38 mouse cellular contexts compared by ENCODE assay signal in genomic region chr4:103263378-103263777, GRCm38 (mm10). TPM values are rescaled to one million over a fixed set of nuclear protein-coding genes. Genes with fewer than 3 reads are reported as not detected.
DNase-seq lines count a peak whose midpoint lies in the region; ATAC-seq and TF ChIP-seq lines count a peak whose summit lies in the region.
"Had no signal": no experiment of that assay in that cellular context is flagged by ENCODE, and none has a peak within 500 bp of the region (broad histone marks: within the 10 kb centered on the region; RNA-seq: fewer than 3 reads in every experiment).

No protein-coding gene starts in this region.

- ATAC-seq in hindbrain, postnatal 0 days: no peak
- ATAC-seq in hindbrain, embryonic 12.5 days (ENCODE audit: low FRiP score): no peak
- ATAC-seq in midbrain, embryonic 16.5 days: no peak
- ATAC-seq in intestine, embryonic 15.5 days: peak; percentile 53; the same call in 1 of the 2 replicates
- ATAC-seq: CD4-positive, CD25-positive, alpha-beta regulatory T cell, adult 4 months had no signal

- H3K9ac ChIP-seq in hindbrain, postnatal 0 days (replicated peaks; ENCODE audit: low read length): no peak overlapping the region
- no peak overlapping the region for H3K9ac ChIP-seq in hindbrain, embryonic 12.5 days
- H3K9ac ChIP-seq in midbrain, embryonic 16.5 days (ENCODE audit: low read depth, low read length): no peak overlapping the region
- no peak overlapping the region for H3K9ac ChIP-seq in intestine, embryonic 15.5 days
- H3K9ac ChIP-seq: forebrain, embryonic 12.5 days; hindbrain, embryonic 15.5 days; limb, embryonic 12.5 days; liver, embryonic 15.5 days; neural tube, embryonic 15.5 days had no signal

- TF ChIP-seq POLR2A in small intestine, adult 2 months (IDR thresholded peaks at IDR 0.05; ENCODE audit: low read depth, low read length): no peak

- no peaks in the 10 kb centered on the region for H3K9me3 ChIP-seq in hindbrain, postnatal 0 days (ENCODE audit: low read length)
- no peaks in the 10 kb centered on the region for H3K9me3 ChIP-seq in hindbrain, embryonic 12.5 days (replicated peaks)
- no peaks in the 10 kb centered on the region for H3K9me3 ChIP-seq in midbrain, embryonic 10.5 days (replicated peaks)
- no peaks in the 10 kb centered on the region for H3K9me3 ChIP-seq in midbrain, embryonic 16.5 days (replicated peaks; ENCODE audit: control insufficient read depth, low read length, poor library complexity, severe bottlenecking)
- H3K9me3 ChIP-seq in intestine, embryonic 15.5 days: no peaks in the 10 kb centered on the region
- H3K9me3 ChIP-seq: forebrain, embryonic 12.5 days; hindbrain, embryonic 15.5 days; limb, embryonic 12.5 days; liver, embryonic 15.5 days; neural tube, embryonic 15.5 days had no signal

- H3K4me3 ChIP-seq in hindbrain, postnatal 0 days (ENCODE audit: low read length): no peak overlapping the region
- H3K4me3 ChIP-seq in hindbrain, embryonic 12.5 days: no peak overlapping the region
- H3K4me3 ChIP-seq in midbrain, embryonic 10.5 days: no peak overlapping the region
- H3K4me3 ChIP-seq in midbrain, embryonic 16.5 days (ENCODE audit: low read depth, low read length): no peak overlapping the region
- no peak overlapping the region for H3K4me3 ChIP-seq in intestine, embryonic 15.5 days (replicated peaks)
- no peak overlapping the region for H3K4me3 ChIP-seq in small intestine, adult 2 months (ENCODE audit: low read depth, low read length)
- H3K4me3 ChIP-seq: erythroblast, embryonic 14.5 days; forebrain, embryonic 12.5 days; hindbrain, embryonic 15.5 days; layer of hippocampus, adult 2 months; left cerebral cortex, adult 2 months; limb, embryonic 12.5 days; liver, embryonic 15.5 days; neural tube, embryonic 15.5 days had no signal

- H3K4me1 ChIP-seq in hindbrain, postnatal 0 days (ENCODE audit: insufficient read depth, low read length): 0 out of 2 replicates have a peak, but pooled peaks cover 2% of the 10 kb centered on the region
- peaks cover 8% of the 10 kb centered on the region; the same call in 1 of the 2 replicates for H3K4me1 ChIP-seq in hindbrain, embryonic 12.5 days
- H3K4me1 ChIP-seq in midbrain, embryonic 10.5 days: peaks cover 10% of the 10 kb centered on the region
- peaks cover 3% of the 10 kb centered on the region; the same call in 1 of the 2 replicates for H3K4me1 ChIP-seq in midbrain, embryonic 16.5 days (ENCODE audit: control insufficient read depth, insufficient read depth, low read length)
- no peaks in the 10 kb centered on the region for H3K4me1 ChIP-seq in intestine, embryonic 15.5 days (replicated peaks)
- peaks cover 2% of the 10 kb centered on the region; the same call in 1 of the 2 replicates for H3K4me1 ChIP-seq in small intestine, adult 2 months (ENCODE audit: control insufficient read depth, insufficient read depth, insufficient read length, low read length)
- H3K4me1 ChIP-seq: limb, embryonic 12.5 days had no signal

- peak; percentile 5 for DNase-seq in hindbrain, postnatal 0 days (ENCODE audit: low spot score)
- DNase-seq in midbrain, embryonic 10.5 days (ENCODE audit: low spot score): no peak
- DNase-seq in MN1 (ENCODE audit: low spot score): no peak
- no peak for DNase-seq in urinary bladder, adult 18-20 months (ENCODE audit: low spot score in 2 of 2)
- DNase-seq: adrenal gland, postnatal 25 days; cerebellum, adult 11-12 months; cerebellum, adult 9-11 months; gastrocnemius, postnatal 36 days; heart, adult 18-20 months; heart, postnatal 36 days; kidney, adult 18-20 months; kidney, postnatal 36 days; lung, postnatal 4 days; retina, postnatal 1 day; thymus, postnatal 4 days had no signal

- TF ChIP-seq CTCF in hindbrain, postnatal 0 days (IDR thresholded peaks at IDR 0.05; ENCODE audit: low read depth): no peak
- no peak for TF ChIP-seq CTCF in small intestine, adult 2 months (IDR thresholded peaks at IDR 0.05; ENCODE audit: extremely low read depth, insufficient read length, insufficient replicate concordance, low read depth, low read length)

- no peaks in the 10 kb centered on the region for H3K27me3 ChIP-seq in hindbrain, postnatal 0 days (ENCODE audit: insufficient read depth, low read length)
- no peaks in the 10 kb centered on the region for H3K27me3 ChIP-seq in hindbrain, embryonic 12.5 days
- no peaks in the 10 kb centered on the region for H3K27me3 ChIP-seq in midbrain, embryonic 10.5 days (ENCODE audit: low read depth, poor library complexity, severe bottlenecking)
- H3K27me3 ChIP-seq in midbrain, embryonic 16.5 days (ENCODE audit: control insufficient read depth, insufficient read depth, low read depth, low read length): no peaks in the 10 kb centered on the region
- no peaks in the 10 kb centered on the region for H3K27me3 ChIP-seq in intestine, embryonic 15.5 days (replicated peaks)
- no peaks in the 10 kb centered on the region for H3K27me3 ChIP-seq in small intestine, adult 2 months (ENCODE audit: control insufficient read depth, insufficient read depth, low read length)
- H3K27me3 ChIP-seq: forebrain, embryonic 12.5 days; hindbrain, embryonic 15.5 days; limb, embryonic 12.5 days; liver, embryonic 15.5 days; neural tube, embryonic 15.5 days had no signal

- WGBS in hindbrain, postnatal 0 days: 50% methylated on average over 5 of the region's 5 CpGs
- 52% methylated on average over 5 of the region's 5 CpGs for WGBS in hindbrain, embryonic 12.5 days
- WGBS in midbrain, embryonic 10.5 days: 75% methylated on average over 5 of the region's 5 CpGs
- WGBS in midbrain, embryonic 16.5 days: 56% methylated on average over 5 of the region's 5 CpGs
- 19% methylated on average over 5 of the region's 5 CpGs for WGBS in intestine, embryonic 15.5 days
- 43% methylated on average over 5 of the region's 5 CpGs for WGBS in small intestine, adult 2 months

- H3K36me3 ChIP-seq in hindbrain, postnatal 0 days (ENCODE audit: insufficient read depth, low read length): no peaks in the 10 kb centered on the region
- no peaks in the 10 kb centered on the region for H3K36me3 ChIP-seq in hindbrain, embryonic 12.5 days
- no peaks in the 10 kb centered on the region for H3K36me3 ChIP-seq in midbrain, embryonic 10.5 days
- H3K36me3 ChIP-seq in midbrain, embryonic 16.5 days (ENCODE audit: control insufficient read depth, insufficient read depth, low read length): no peaks in the 10 kb centered on the region
- H3K36me3 ChIP-seq in intestine, embryonic 15.5 days: no peaks in the 10 kb centered on the region
- H3K36me3 ChIP-seq in small intestine, adult 2 months (ENCODE audit: control insufficient read depth, insufficient read depth, low read length): no peaks in the 10 kb centered on the region
- H3K36me3 ChIP-seq: forebrain, embryonic 12.5 days; hindbrain, embryonic 15.5 days; limb, embryonic 12.5 days; liver, embryonic 15.5 days; neural tube, embryonic 15.5 days had no signal

- no peak overlapping the region for H3K27ac ChIP-seq in hindbrain, postnatal 0 days
- no peak overlapping the region for H3K27ac ChIP-seq in hindbrain, embryonic 12.5 days
- H3K27ac ChIP-seq in midbrain, embryonic 10.5 days (replicated peaks): 0 out of 2 replicates have a peak overlapping the region, but pooled peaks have one; percentile 7
- H3K27ac ChIP-seq in midbrain, embryonic 16.5 days (ENCODE audit: low read length): no peak overlapping the region
- no peak overlapping the region for H3K27ac ChIP-seq in intestine, embryonic 15.5 days
- H3K27ac ChIP-seq in small intestine, adult 2 months (ENCODE audit: insufficient read depth, low read depth, low read length): 0 out of 2 replicates have a peak overlapping the region, but pooled peaks have one; percentile 27
- H3K27ac ChIP-seq: forebrain, embryonic 12.5 days; hindbrain, embryonic 15.5 days; layer of hippocampus, adult 2 months; left cerebral cortex, adult 2 months; limb, embryonic 12.5 days; liver, embryonic 15.5 days; neural tube, embryonic 15.5 days had no signal

- H3K4me2 ChIP-seq in hindbrain, postnatal 0 days (ENCODE audit: low read depth, low read length): no peak overlapping the region
- H3K4me2 ChIP-seq in hindbrain, embryonic 12.5 days (replicated peaks): no peak overlapping the region
- no peak overlapping the region for H3K4me2 ChIP-seq in midbrain, embryonic 16.5 days (ENCODE audit: low read length)
- H3K4me2 ChIP-seq in intestine, embryonic 15.5 days (replicated peaks): no peak overlapping the region
- H3K4me2 ChIP-seq: forebrain, embryonic 12.5 days; heart, embryonic 11.5 days; hindbrain, embryonic 15.5 days; limb, embryonic 12.5 days; liver, embryonic 15.5 days; neural tube, embryonic 15.5 days had no signal

RNA-seq across cellular contexts. Expression of gene 4921539E11Rik, which starts 27.3 kb away (rescaled TPM):
- total RNA-seq in hindbrain, postnatal 0 days (2014; rRNA removed): not detected in 2 replicates
- not detected in 2 replicates for polyA plus RNA-seq in hindbrain, postnatal 0 days (2015; fragmentation: Nextera tagmentation; extraction: Ambion mirVana)
- not detected in 2 replicates for polyA plus RNA-seq in hindbrain, embryonic 12.5 days (2016; fragmentation: Nextera tagmentation; extraction: Ambion mirVana)
- not detected in 2 replicates for polyA plus RNA-seq in midbrain, embryonic 10.5 days (2016; fragmentation: Nextera tagmentation; extraction: Ambion mirVana)
- polyA plus RNA-seq in midbrain, embryonic 16.5 days (2015; fragmentation: Nextera tagmentation; extraction: Ambion mirVana): not detected in 2 replicates
- polyA plus RNA-seq in intestine, embryonic 15.5 days (2015; fragmentation: Nextera tagmentation; extraction: Ambion mirVana): not detected in 2 replicates
- polyA plus RNA-seq in small intestine, adult 2 months (2012; rRNA removed): not detected in 2 replicates
- total RNA-seq: adrenal gland, adult 18-20 months; adrenal gland, postnatal 25 days; gastrocnemius, postnatal 36 days; heart, adult 18-20 months; heart, postnatal 36 days; layer of hippocampus, adult 2 months; layer of hippocampus, postnatal 14 days; left cerebral cortex, adult 2 months; left cerebral cortex, postnatal 25 days; liver, adult 2 months; megakaryocyte-erythroid progenitor cell, adult 5-6 weeks had no signal
- polyA plus RNA-seq: CD4-positive, CD25-positive, alpha-beta regulatory T cell, adult 4 months; embryonic facial prominence, embryonic 14.5 days; erythroblast, embryonic 14.5 days; heart, embryonic 11.5 days; hindbrain, embryonic 15.5 days; limb, embryonic 12.5 days; liver, adult 2 months; liver, embryonic 15.5 days; lung, embryonic 16.5 days; neural tube, embryonic 15.5 days; spleen, adult 2 months; thymus, postnatal 0 days had no signal

RNA-seq across cellular contexts. Expression of gene Slc35d1, which starts 48.4 kb away (rescaled TPM):
- 4.0 and 4.9 TPM in 2 replicates for total RNA-seq in hindbrain, postnatal 0 days (2014; rRNA removed)
- polyA plus RNA-seq in hindbrain, postnatal 0 days (2015; fragmentation: Nextera tagmentation; extraction: Ambion mirVana): 5.1 and 6.1 TPM in 2 replicates
- 12.7 and 12.8 TPM in 2 replicates for polyA plus RNA-seq in hindbrain, embryonic 12.5 days (2016; fragmentation: Nextera tagmentation; extraction: Ambion mirVana)
- polyA plus RNA-seq in midbrain, embryonic 10.5 days (2016; fragmentation: Nextera tagmentation; extraction: Ambion mirVana): 8.3 and 8.8 TPM in 2 replicates
- polyA plus RNA-seq in midbrain, embryonic 16.5 days (2015; fragmentation: Nextera tagmentation; extraction: Ambion mirVana): 5.7 and 5.9 TPM in 2 replicates
- polyA plus RNA-seq in intestine, embryonic 15.5 days (2015; fragmentation: Nextera tagmentation; extraction: Ambion mirVana): 9.6 TPM in 2 replicates
- 6.3 and 10.2 TPM in 2 replicates for polyA plus RNA-seq in small intestine, adult 2 months (2012; rRNA removed)

RNA-seq across cellular contexts. Expression of gene Oma1, which starts 50.2 kb away (rescaled TPM):
- 4.1 and 5.6 TPM in 2 replicates for total RNA-seq in hindbrain, postnatal 0 days (2014; rRNA removed)
- 9.3 and 9.9 TPM in 2 replicates for polyA plus RNA-seq in hindbrain, postnatal 0 days (2015; fragmentation: Nextera tagmentation; extraction: Ambion mirVana)
- polyA plus RNA-seq in hindbrain, embryonic 12.5 days (2016; fragmentation: Nextera tagmentation; extraction: Ambion mirVana): 13.1 and 13.6 TPM in 2 replicates
- 15.9 and 16.8 TPM in 2 replicates for polyA plus RNA-seq in midbrain, embryonic 10.5 days (2016; fragmentation: Nextera tagmentation; extraction: Ambion mirVana)
- 9.6 and 10.5 TPM in 2 replicates for polyA plus RNA-seq in midbrain, embryonic 16.5 days (2015; fragmentation: Nextera tagmentation; extraction: Ambion mirVana)
- polyA plus RNA-seq in intestine, embryonic 15.5 days (2015; fragmentation: Nextera tagmentation; extraction: Ambion mirVana): 22.5 and 23.0 TPM in 2 replicates
- polyA plus RNA-seq in small intestine, adult 2 months (2012; rRNA removed): 4.0 and 5.4 TPM in 2 replicates

Comparison
In these comparisons a context has a peak if more than half of its experiments do, and no peak if none do; other contexts are left out.
1. H3K27ac ChIP-seq: peak in midbrain, embryonic 10.5 days (single experiment) and small intestine, adult 2 months (single experiment); none in hindbrain, postnatal 0 days (single experiment), hindbrain, embryonic 12.5 days (single experiment), midbrain, embryonic 16.5 days (single experiment) and intestine, embryonic 15.5 days (single experiment).